Mouse (Mus musculus) intestine, embryonic 16.5 days (tissue): Measurements from ENCODE around the gene Prlh. TPM values are rescaled to one million over a fixed set of nuclear protein-coding genes. Genes with fewer than 3 reads are reported as not detected.

Source experiments
- ATAC-seq: fragments of 200-750 bp; cut with Nextera tagmentation; 2 replicates; pipeline ENCODE4 v1.8.0; 2017; ENCODE audit warnings: moderate TSS enrichment, moderate library complexity
- H3K27ac ChIP-seq: fragments of 300-500 bp; sonication (generic); 2 replicates; pipeline ENCODE4 v1.5.1; 2014; ENCODE audit warnings: mild to moderate bottlenecking, low read length
- H3K27me3 ChIP-seq: fragments of 300-500 bp; sonication (generic); replicated peaks from 2 replicates; pipeline ENCODE4 v1.6.1; 2014; ENCODE audit warnings: low read length, control low read depth, mixed read lengths; ENCODE audit not compliant: control insufficient read depth, insufficient read depth
- H3K36me3 ChIP-seq: fragments of 300-500 bp; sonication (generic); 2 replicates; pipeline ENCODE4 v1.6.1; 2014; ENCODE audit warnings: low read length, control low read depth; ENCODE audit not compliant: control insufficient read depth, insufficient read depth
- H3K4me1 ChIP-seq: fragments of 300-500 bp; sonication (generic); 2 replicates; pipeline ENCODE4 v1.6.1; 2014; ENCODE audit warnings: low read length, control low read depth, mixed read lengths; ENCODE audit not compliant: control insufficient read depth, insufficient read depth
- H3K4me2 ChIP-seq: fragments of 300-500 bp; sonication (generic); 2 replicates; pipeline ENCODE4 v1.6.1; 2014; ENCODE audit warnings: low read depth, low read length, control low read depth
- H3K4me3 ChIP-seq: fragments of 300-500 bp; sonication (generic); 2 replicates; pipeline ENCODE4 v1.5.1; 2014; ENCODE audit warnings: mild to moderate bottlenecking, low read length
- H3K9ac ChIP-seq: fragments of 300-500 bp; sonication (generic); 2 replicates; pipeline ENCODE4 v1.6.1; 2014; ENCODE audit warnings: low read depth, low read length
- H3K9me3 ChIP-seq: fragments of 300-500 bp; sonication (generic); 2 replicates; pipeline ENCODE4 v1.6.1; 2016; ENCODE audit warnings: low read length, control low read depth; ENCODE audit not compliant: control insufficient read depth
- WGBS: fragments of 180-500 bp; shearing (Covaris S2); extraction: QIAGEN DNeasy Blood & Tissue Kit; methylation state at CpG from one replicate; pipeline ENCODE4 v1.1.7; 2014; 5-methylcytosine and 5-hydroxymethylcytosine counted together
- polyA plus RNA-seq: library from polyadenylated mRNA; unstranded; fragments of >200 nt; fragmentation: Nextera tagmentation; extraction: Ambion mirVana; gene quantifications from 2 replicates; pipeline ENCODE4 v1.2.1, GENCODE M21; 2015

Prlh gene
- polyA plus RNA-seq, 1 experiment from 2014 or later = not detected

- H3K36me3 ChIP-seq = no peaks in the 10 kb centered on the region
- 52% methylated on average over 4 of the region's 4 CpGs for whole genome bisulfite sequencing
- H3K4me1 ChIP-seq = peaks cover 10% of the 10 kb centered on the region; the same call in 1 of the 2 replicates
- no peak overlapping the region for H3K4me2 ChIP-seq
- ATAC-seq = no peak
- H3K9me3 ChIP-seq = peaks cover 4% of the 10 kb centered on the region; the same call in 1 of the 2 replicates
- H3K27ac ChIP-seq = no peak overlapping the region
- no peaks in the 10 kb centered on the region; the same call in 1 of the 2 replicates for H3K27me3 ChIP-seq
- H3K9ac ChIP-seq = no peak overlapping the region
- H3K4me3 ChIP-seq = no peak overlapping the region
Measured at GRCm38 (mm10) chr1:90997136-90997535, 44.2 kb downstream of the Prlh start.

- Histone ChIP-seq H3K36me3 (no peaks in the 10 kb centered on the region), H3K9me3 (peaks cover 4% of the 10 kb centered on the region; the same call in 1 of the 2 replicates), H3K27ac (no peak overlapping the region), H3K4me1 (peaks cover 10% of the 10 kb centered on the region; the same call in 1 of the 2 replicates), H3K4me2 (no peak overlapping the region), H3K9ac (0 out of 2 replicates have a peak overlapping the region, but pooled peaks have one; percentile 91), H3K27me3 (no peaks in the 10 kb centered on the region; the same call in 1 of the 2 replicates), H3K4me3 (no peak overlapping the region)
- WGBS = 82% methylated on average over 5 of the region's 5 CpGs
- no peak for ATAC-seq
Measured at GRCm38 (mm10) chr1:90997641-90998040, 44.7 kb downstream of the Prlh start.

- Histone ChIP-seq H3K36me3 (no peaks in the 10 kb centered on the region), H3K9me3 (peaks cover 4% of the 10 kb centered on the region; the same call in 1 of the 2 replicates), H3K27ac (peak within 1 kb of the TSS; percentile 4; the same call in 1 of the 2 replicates), H3K27me3 (no peaks in the 10 kb centered on the region; the same call in 1 of the 2 replicates), H3K4me2 (peak within 1 kb of the TSS; percentile 99), H3K4me3 (peak within 1 kb of the TSS; percentile 79), H3K9ac (peak within 1 kb of the TSS; percentile 91), H3K4me1 (peaks cover 10% of the 10 kb centered on the region; the same call in 1 of the 2 replicates)
- ATAC-seq = peak; percentile 83
- 2% methylated on average over 59 of the region's 59 CpGs for WGBS
Measured at GRCm38 (mm10) chr1:90998268-90998890, 45.5 kb downstream of the Prlh start, which contains the start of gene Lrrfip1. Gene Lrrfip1 (plus strand): TSS chr1:90998737.

- Histone ChIP-seq H3K27ac (peak overlapping the region; percentile 4; the same call in 1 of the 2 replicates), H3K36me3 (no peaks in the 10 kb centered on the region), H3K4me1 (peaks cover 10% of the 10 kb centered on the region; the same call in 1 of the 2 replicates), H3K9me3 (peaks cover 4% of the 10 kb centered on the region; the same call in 1 of the 2 replicates), H3K9ac (peak overlapping the region; percentile 91), H3K4me2 (peak overlapping the region; percentile 99), H3K4me3 (peak overlapping the region; percentile 79), H3K27me3 (no peaks in the 10 kb centered on the region; the same call in 1 of the 2 replicates)
- 2% methylated on average over 41 of the region's 41 CpGs for WGBS
- peak; percentile 50 for ATAC-seq
Measured at GRCm38 (mm10) chr1:90998891-90999611, 46.1 kb downstream of the Prlh start.

GRCm38 (mm10) chr1:90999911-91000601, 47.1 kb downstream of the Prlh start:
- no peak for ATAC-seq
- Histone ChIP-seq H3K4me3 (no peak overlapping the region; the same call in 1 of the 2 replicates), H3K4me2 (peak overlapping the region; percentile 99; the same call in 1 of the 2 replicates), H3K27ac (no peak overlapping the region), H3K9ac (peak overlapping the region; percentile 91; the same call in 1 of the 2 replicates), H3K27me3 (no peaks in the 10 kb centered on the region; the same call in 1 of the 2 replicates), H3K9me3 (peaks cover 4% of the 10 kb centered on the region; the same call in 1 of the 2 replicates), H3K4me1 (peaks cover 10% of the 10 kb centered on the region; the same call in 1 of the 2 replicates), H3K36me3 (no peaks in the 10 kb centered on the region)
- 60% methylated on average over 10 of the region's 10 CpGs for WGBS

- Histone ChIP-seq H3K4me3 (no peak overlapping the region), H3K27ac (no peak overlapping the region), H3K4me1 (peaks cover 10% of the 10 kb centered on the region; the same call in 1 of the 2 replicates), H3K9me3 (no peaks in the 10 kb centered on the region; the same call in 1 of the 2 replicates), H3K36me3 (no peaks in the 10 kb centered on the region), H3K4me2 (no peak overlapping the region), H3K27me3 (no peaks in the 10 kb centered on the region; the same call in 1 of the 2 replicates), H3K9ac (no peak overlapping the region)
- ATAC-seq = no peak
- 80% methylated on average over 3 of the region's 3 CpGs for WGBS
Measured at GRCm38 (mm10) chr1:91001101-91001500, 48.2 kb downstream of the Prlh start.

- no peaks in the 10 kb centered on the region; the same call in 1 of the 2 replicates for H3K9me3 ChIP-seq
- H3K27me3 ChIP-seq = no peaks in the 10 kb centered on the region; the same call in 1 of the 2 replicates
- no peaks in the 10 kb centered on the region for H3K36me3 ChIP-seq
- H3K4me1 ChIP-seq = peaks cover 10% of the 10 kb centered on the region; the same call in 1 of the 2 replicates
- no peak overlapping the region for H3K4me3 ChIP-seq
- no peak overlapping the region for H3K4me2 ChIP-seq
- H3K27ac ChIP-seq = no peak overlapping the region
- no peak overlapping the region for H3K9ac ChIP-seq
- ATAC-seq = no peak
- 85% methylated on average over 3 of the region's 3 CpGs for WGBS
Measured at GRCm38 (mm10) chr1:91001871-91002539, 49.1 kb downstream of the Prlh start.

- no peak for ATAC-seq
- H3K4me3 ChIP-seq = no peak overlapping the region
- 85% methylated on average over 3 of the region's 3 CpGs for WGBS
- H3K9me3 ChIP-seq = no peaks in the 10 kb centered on the region
- H3K9ac ChIP-seq = no peak overlapping the region
- no peak overlapping the region for H3K27ac ChIP-seq
- H3K27me3 ChIP-seq = no peaks in the 10 kb centered on the region; the same call in 1 of the 2 replicates
- H3K4me1 ChIP-seq = peaks cover 10% of the 10 kb centered on the region; the same call in 1 of the 2 replicates
- no peaks in the 10 kb centered on the region for H3K36me3 ChIP-seq
- no peak overlapping the region for H3K4me2 ChIP-seq
Measured at GRCm38 (mm10) chr1:91002641-91003040, 49.7 kb downstream of the Prlh start.
